Mouse (Mus musculus) CH12.LX (cell line): ENCODE measurements at regions not wholly inside any gene's neighbourhood (a gene's known extent, or its start where the extent isn't known, plus 50 kb on each side); places are given as distances from the start of the nearest gene placed in this dataset.

Source experiments
- DNase-seq: peaks from one replicate; pipeline ENCODE4 v3.0.0-alpha.2; 2013; ENCODE audit errors: extremely low read depth
- H3K27ac ChIP-seq: 2 replicates; pipeline ENCODE4 v1.5.1; 2012; ENCODE audit warnings: low read depth, mild to moderate bottlenecking, control low read depth, moderate library complexity; ENCODE audit not compliant: insufficient read depth
- H3K27me3 ChIP-seq: replicated peaks from 2 replicates; pipeline ENCODE3; 2012; ENCODE audit warnings: inconsistent platforms
- H3K36me3 ChIP-seq, 2 experiments: replicated peaks in 1 of 2; 2 replicates each; pipeline versions ENCODE3 to v1.6.1; 2012; ENCODE audit warnings: inconsistent platforms in 1 of 2, low read length in 1 of 2, mild to moderate bottlenecking in 1 of 2, mixed read lengths in 1 of 2, moderate library complexity in 1 of 2; ENCODE audit not compliant: control insufficient read depth in 1 of 2, insufficient read depth in 1 of 2
- H3K4me1 ChIP-seq, 2 experiments: 2 replicates each; pipeline ENCODE4 v1.6.1; 2012; ENCODE audit warnings: inconsistent platforms in 1 of 2, moderate library complexity in 1 of 2; ENCODE audit not compliant: insufficient read depth in 2 of 2, control insufficient read depth in 1 of 2
- H3K4me2 ChIP-seq: 2 replicates; pipeline ENCODE4 v1.6.1; 2012; ENCODE audit warnings: low read depth, mild to moderate bottlenecking, control low read depth; ENCODE audit not compliant: poor library complexity, insufficient read depth, severe bottlenecking
- H3K4me3 ChIP-seq, 3 experiments: fragments of 150-350 bp in 1 of 3; sonication (generic) in 1 of 3; replicated peaks in 1 of 3; 2 replicates each; pipeline versions ENCODE3 to v1.5.1; 2011 to 2012; ENCODE audit warnings: low read depth in 2 of 3, low read length in 2 of 3, mild to moderate bottlenecking in 2 of 3, moderate library complexity in 2 of 3, control low read depth in 1 of 3, improper control_type of control experiment in 1 of 3, inconsistent platforms in 1 of 3, mixed read lengths in 1 of 3; ENCODE audit not compliant: poor library complexity in 1 of 3
- H3K79me2 ChIP-seq: replicated peaks from 2 replicates; pipeline ENCODE4 v1.6.1; 2012; ENCODE audit warnings: mild to moderate bottlenecking, moderate library complexity; ENCODE audit not compliant: control insufficient read depth, poor library complexity, insufficient read depth, severe bottlenecking; ENCODE audit errors: extremely low read depth
- H3K9ac ChIP-seq: 2 replicates; pipeline ENCODE4 v1.6.1; 2012; ENCODE audit warnings: low read depth, mild to moderate bottlenecking, control low read depth, moderate library complexity; ENCODE audit not compliant: insufficient read depth
- H3K9me3 ChIP-seq: replicated peaks from 2 replicates; pipeline ENCODE3; 2012; ENCODE audit warnings: low read length, inconsistent platforms, mixed read lengths
- BHLHE40 ChIP-seq: IDR thresholded peaks from 2 replicates; pipeline ENCODE4 v1.6.1; 2011; ENCODE audit warnings: mild to moderate bottlenecking, low read depth, low read length, improper control_type of control experiment
- CHD1 ChIP-seq: IDR thresholded peaks from 2 replicates; pipeline ENCODE4 v1.6.1; 2012; ENCODE audit warnings: low read depth, low read length, improper control_type of control experiment, inconsistent platforms
- E2F4 ChIP-seq: IDR thresholded peaks from 2 replicates; pipeline ENCODE4 v1.6.1; 2011; ENCODE audit warnings: low read depth, low read length, improper control_type of control experiment; ENCODE audit not compliant: insufficient replicate concordance
- ELF1 ChIP-seq: IDR thresholded peaks from 2 replicates; pipeline ENCODE4 v1.6.1; 2014; ENCODE audit warnings: low read depth, mild to moderate bottlenecking, inconsistent platforms, low read length, improper control_type of control experiment
- EP300 ChIP-seq: IDR thresholded peaks from 2 replicates; pipeline ENCODE4 v1.6.1; 2011; ENCODE audit warnings: low read length, improper control_type of control experiment
- ETS1 ChIP-seq: conservative IDR thresholded peaks from 2 replicates; pipeline ENCODE4 v1.6.1; 2012; ENCODE audit warnings: low read depth, mild to moderate bottlenecking, inconsistent platforms, low read length, improper control_type of control experiment, moderate library complexity
- GABPA ChIP-seq: IDR thresholded peaks from 2 replicates; pipeline ENCODE4 v1.6.1; 2012; ENCODE audit warnings: low read depth, low read length, improper control_type of control experiment, inconsistent platforms; ENCODE audit not compliant: insufficient replicate concordance
- HCFC1 ChIP-seq: IDR thresholded peaks from 2 replicates; pipeline ENCODE4 v1.6.1; 2012; ENCODE audit warnings: low read depth, mild to moderate bottlenecking, inconsistent platforms, low read length, improper control_type of control experiment
- IRF4 ChIP-seq: IDR thresholded peaks from 2 replicates; pipeline ENCODE4 v1.6.1; 2014; ENCODE audit warnings: low read depth, mild to moderate bottlenecking, inconsistent platforms, low read length, improper control_type of control experiment
- JUN ChIP-seq: IDR thresholded peaks from 2 replicates; pipeline ENCODE4 v1.6.1; 2011; ENCODE audit warnings: low read depth, mild to moderate bottlenecking, low read length, improper control_type of control experiment, moderate library complexity; ENCODE audit not compliant: insufficient read depth
- KAT2A ChIP-seq: IDR thresholded peaks from 2 replicates; pipeline ENCODE4 v1.6.1; 2012; ENCODE audit warnings: low read length, improper control_type of control experiment, inconsistent platforms; ENCODE audit not compliant: insufficient replicate concordance
- MAX ChIP-seq: IDR thresholded peaks from 2 replicates; pipeline ENCODE4 v1.6.1; 2011; ENCODE audit warnings: low read length, improper control_type of control experiment
- MAZ ChIP-seq: IDR thresholded peaks from 2 replicates; pipeline ENCODE4 v1.6.1; 2012; ENCODE audit warnings: low read depth, mild to moderate bottlenecking, inconsistent platforms, low read length, improper control_type of control experiment, moderate library complexity
- MEF2A ChIP-seq: IDR thresholded peaks from 2 replicates; pipeline ENCODE4 v1.6.1; 2014; ENCODE audit warnings: low read depth, mild to moderate bottlenecking, inconsistent platforms, low read length, improper control_type of control experiment, borderline replicate concordance
- MXI1 ChIP-seq: IDR thresholded peaks from 2 replicates; pipeline ENCODE4 v1.6.1; 2011; ENCODE audit warnings: mild to moderate bottlenecking, low read depth, low read length, improper control_type of control experiment
- MYC ChIP-seq: IDR thresholded peaks from 2 replicates; pipeline ENCODE4 v1.6.1; 2011; ENCODE audit warnings: low read depth, mild to moderate bottlenecking, improper control_type of control experiment, low read length
- NELFE ChIP-seq: IDR thresholded peaks from 2 replicates; pipeline ENCODE4 v1.6.1; 2011; ENCODE audit warnings: low read depth, low read length, improper control_type of control experiment
- NRF1 ChIP-seq: IDR thresholded peaks from 2 replicates; pipeline ENCODE4 v1.6.1; 2014; ENCODE audit warnings: low read depth, mild to moderate bottlenecking, inconsistent platforms, low read length, improper control_type of control experiment, moderate library complexity
- PAX5 ChIP-seq: IDR thresholded peaks from 2 replicates; pipeline ENCODE4 v1.6.1; 2012; ENCODE audit warnings: low read length, inconsistent platforms, mixed read lengths
- RAD21 ChIP-seq: IDR thresholded peaks from 2 replicates; pipeline ENCODE4 v1.6.1; 2011; ENCODE audit warnings: low read depth, mild to moderate bottlenecking, low read length, improper control_type of control experiment, moderate library complexity
- RCOR1 ChIP-seq: conservative IDR thresholded peaks from 2 replicates; pipeline ENCODE4 v1.6.1; 2012; ENCODE audit warnings: low read depth, mild to moderate bottlenecking, inconsistent platforms, low read length, improper control_type of control experiment
- SIN3A ChIP-seq: IDR thresholded peaks from 2 replicates; pipeline ENCODE4 v1.6.1; 2012; ENCODE audit warnings: low read length, improper control_type of control experiment, inconsistent platforms
- TBP ChIP-seq: conservative IDR thresholded peaks from 2 replicates; pipeline ENCODE4 v1.6.1; 2011; ENCODE audit warnings: low read depth, low read length, improper control_type of control experiment
- TCF12 ChIP-seq: IDR thresholded peaks from 2 replicates; pipeline ENCODE4 v1.6.1; 2014; ENCODE audit warnings: low read depth, mild to moderate bottlenecking, inconsistent platforms, low read length, improper control_type of control experiment
- UBTF ChIP-seq: IDR thresholded peaks from 2 replicates; pipeline ENCODE4 v1.6.1; 2012; ENCODE audit warnings: low read depth, mild to moderate bottlenecking, inconsistent platforms, low read length, improper control_type of control experiment, moderate library complexity
- USF2 ChIP-seq: conservative IDR thresholded peaks from 2 replicates; pipeline ENCODE4 v1.6.1; 2011; ENCODE audit warnings: low read depth, low read length, improper control_type of control experiment
- ZKSCAN1 ChIP-seq: IDR thresholded peaks from 2 replicates; pipeline ENCODE4 v1.6.1; 2012; ENCODE audit warnings: low read depth, inconsistent platforms, low read length, improper control_type of control experiment, borderline replicate concordance
- ZMIZ1 ChIP-seq: IDR thresholded peaks from 2 replicates; pipeline ENCODE4 v1.6.1; 2012; ENCODE audit warnings: low read depth, mild to moderate bottlenecking, inconsistent platforms, low read length, improper control_type of control experiment
- ZNF384 ChIP-seq: IDR thresholded peaks from 2 replicates; pipeline ENCODE4 v1.6.1; 2012; ENCODE audit warnings: low read depth, low read length, improper control_type of control experiment, inconsistent platforms
- dilution Hi-C: fragments of 300-500 bp; cut with MboI; formaldehyde crosslinking; loops from 2 replicates; pipeline ENCODE4 v1.14.3; 2020; ENCODE audit warnings: low sequenced_read_pairs; ENCODE audit not compliant: extremely low pct_unique_long_range_greater_than_20kb, extremely low pct_ligation_motif_present
- in situ Hi-C: fragments of 300-500 bp; cut with MboI; formaldehyde crosslinking; loops from 3 replicates; pipeline ENCODE4 v1.14.3; 2019; ENCODE audit warnings: low sequenced_read_pairs, low pct_ligation_motif_present, low pct_unique_long_range_greater_than_20kb, mixed read lengths

GRCm38 (mm10) chr16:49615342-49616020 is 83.6 kb upstream of the Ift57 start:
- no peaks in the 10 kb centered on the region for H3K27me3 ChIP-seq
- H3K4me1 ChIP-seq: no peaks in the 10 kb centered on the region; a peak in 1 of 4 replicates
- no peaks in the 10 kb centered on the region for H3K36me3 ChIP-seq
- H3K4me3 ChIP-seq: no peak overlapping the region
- no peak for TF ChIP-seq MXI1
- TF ChIP-seq NELFE: no peak
- TF ChIP-seq UBTF: no peak
- TF ChIP-seq JUN: no peak
- no peak for TF ChIP-seq CHD1
- no peak for TF ChIP-seq PAX5
- no peak for TF ChIP-seq ZNF384
- TF ChIP-seq MAZ: no peak
- TF ChIP-seq IRF4: no peak
- no peak for TF ChIP-seq GABPA
- TF ChIP-seq HCFC1: no peak
- TF ChIP-seq MEF2A: no peak
- no peak for TF ChIP-seq KAT2A
- no peak for TF ChIP-seq TBP
- no peak for TF ChIP-seq ELF1
- no peak for TF ChIP-seq RAD21
- no peak for TF ChIP-seq ZMIZ1
- no peak for TF ChIP-seq ETS1
- no peak for TF ChIP-seq USF2
- TF ChIP-seq E2F4: no peak
- H3K4me2 ChIP-seq: peak overlapping the region; percentile 44
- no peak for DNase-seq
- H3K79me2 ChIP-seq: no peaks in the 10 kb centered on the region
- in situ Hi-C loops: no loop called here
- H3K9ac ChIP-seq: no peak overlapping the region
- H3K9me3 ChIP-seq: peaks cover 3% of the 10 kb centered on the region
- H3K27ac ChIP-seq: no peak overlapping the region
- dilution Hi-C loops: no loop called here

GRCm38 (mm10) chr16:49616263-49616872 is 82.7 kb upstream of the Ift57 start:
- in situ Hi-C loops (no loop called here), dilution Hi-C loops (no loop called here)
- H3K9me3 ChIP-seq: peaks cover 3% of the 10 kb centered on the region
- H3K36me3 ChIP-seq: no peaks in the 10 kb centered on the region
- no peak for DNase-seq
- no peak overlapping the region for H3K4me2 ChIP-seq
- no peak overlapping the region for H3K9ac ChIP-seq
- no peaks in the 10 kb centered on the region; a peak in 1 of 4 replicates for H3K4me1 ChIP-seq
- H3K4me3 ChIP-seq: no peak overlapping the region
- no peak overlapping the region for H3K27ac ChIP-seq
- no peak for TF ChIP-seq TCF12
- TF ChIP-seq MYC: no peak
- TF ChIP-seq NELFE: no peak
- TF ChIP-seq IRF4: no peak
- TF ChIP-seq EP300: no peak
- no peak for TF ChIP-seq UBTF
- TF ChIP-seq MAX: no peak
- TF ChIP-seq NRF1: no peak
- TF ChIP-seq JUN: no peak
- no peak for TF ChIP-seq RAD21
- TF ChIP-seq RCOR1: no peak
- TF ChIP-seq SIN3A: no peak
- no peak for TF ChIP-seq BHLHE40
- TF ChIP-seq CHD1: no peak
- TF ChIP-seq ZKSCAN1: no peak
- TF ChIP-seq TBP: no peak
- no peaks in the 10 kb centered on the region for H3K27me3 ChIP-seq
- H3K79me2 ChIP-seq: no peaks in the 10 kb centered on the region
